Mouse (Mus musculus) MEL (cell line): Measurements from ENCODE around the gene Tubg1.
A peak's percentile ranks its signal among the peaks of the same experiment; 100 is the strongest.

Source experiments
- CTCF ChIP-seq, 3 experiments: IDR thresholded peaks in 2 of 3; conservative IDR thresholded peaks in 1 of 3; 2 replicates each; pipeline ENCODE4 v1.5.1; 2011 to 2012; ENCODE audit warnings: low read length in 3 of 3, low read depth in 2 of 3, mild to moderate bottlenecking in 2 of 3, improper control_type of control experiment in 1 of 3, inconsistent platforms in 1 of 3, mixed read lengths in 1 of 3, moderate library complexity in 1 of 3; ENCODE audit not compliant: control insufficient read depth in 1 of 3, insufficient read depth in 1 of 3, poor library complexity in 1 of 3, severe bottlenecking in 1 of 3
- ELF1 ChIP-seq: IDR thresholded peaks from 2 replicates; pipeline ENCODE4 v1.6.1; 2014; ENCODE audit warnings: low read depth, mild to moderate bottlenecking, inconsistent platforms, low read length, improper control_type of control experiment, moderate library complexity
- EP300 ChIP-seq, 2 experiments: IDR thresholded peaks; 2 replicates each; pipeline ENCODE4 v1.6.1; 2011; ENCODE audit warnings: improper control_type of control experiment in 2 of 2, low read length in 2 of 2, low read depth in 1 of 2, mild to moderate bottlenecking in 1 of 2
- GABPA ChIP-seq: IDR thresholded peaks from 2 replicates; pipeline ENCODE4 v1.6.1; 2012; ENCODE audit warnings: low read depth, mild to moderate bottlenecking, inconsistent platforms, low read length, improper control_type of control experiment, moderate library complexity
- MEF2A ChIP-seq: IDR thresholded peaks from 2 replicates; pipeline ENCODE4 v1.6.1; 2014; ENCODE audit warnings: low read depth, mild to moderate bottlenecking, inconsistent platforms, low read length, improper control_type of control experiment; ENCODE audit not compliant: poor library complexity, insufficient replicate concordance, severe bottlenecking; ENCODE audit errors: extremely low read depth
- MYB ChIP-seq: IDR thresholded peaks from 2 replicates; pipeline ENCODE4 v1.6.1; 2011; ENCODE audit warnings: mild to moderate bottlenecking, low read depth, low read length, improper control_type of control experiment
- MYC ChIP-seq: IDR thresholded peaks from 2 replicates; pipeline ENCODE4 v1.6.1; 2011; ENCODE audit warnings: low read depth, mild to moderate bottlenecking, low read length, improper control_type of control experiment, moderate library complexity
- POLR2A ChIP-seq, 2 experiments: IDR thresholded peaks; 2 replicates each; pipeline ENCODE4 v1.6.1; 2011 to 2012; ENCODE audit warnings: low read length in 2 of 2, mild to moderate bottlenecking in 2 of 2, control low read depth in 1 of 2, improper control_type of control experiment in 1 of 2, low read depth in 1 of 2, moderate library complexity in 1 of 2; ENCODE audit not compliant: control insufficient read depth in 1 of 2, insufficient read depth in 1 of 2, poor library complexity in 1 of 2
- USF1 ChIP-seq: IDR thresholded peaks from 2 replicates; pipeline ENCODE4 v1.6.1; 2014; ENCODE audit warnings: low read depth, mild to moderate bottlenecking, inconsistent platforms, low read length, improper control_type of control experiment, moderate library complexity
- ZC3H11A ChIP-seq: IDR thresholded peaks from 2 replicates; pipeline ENCODE4 v1.6.1; 2012; ENCODE audit warnings: low read depth, mild to moderate bottlenecking, inconsistent platforms, low read length, improper control_type of control experiment
- ZMIZ1 ChIP-seq: IDR thresholded peaks from 2 replicates; pipeline ENCODE4 v1.6.1; 2012; ENCODE audit warnings: low read depth, mild to moderate bottlenecking, inconsistent platforms, low read length, improper control_type of control experiment, moderate library complexity

- TF ChIP-seq POLR2A (IDR thresholded peaks at IDR 0.05; ENCODE audit: control insufficient read depth in 1 of 2, insufficient read depth in 1 of 2, low read depth in 1 of 2, low read length in 2 of 2, poor library complexity in 1 of 2) = peak; percentile 72 to 90
- TF ChIP-seq CTCF (IDR thresholded peaks at IDR 0.05 in 2 of 3, conservative IDR thresholded peaks at IDR 0.05 in 1 of 3; ENCODE audit: control insufficient read depth in 1 of 3, insufficient read depth in 1 of 3, low read depth in 2 of 3, low read length in 3 of 3, poor library complexity in 1 of 3, severe bottlenecking in 1 of 3) = no peak
- TF ChIP-seq MEF2A = no peak
- TF ChIP-seq EP300 (IDR thresholded peaks at IDR 0.05; ENCODE audit: low read depth in 1 of 2, low read length in 2 of 2) = no peak
- no peak for TF ChIP-seq GABPA
- TF ChIP-seq MYC = no peak; the same call in 1 of the 2 replicates
- TF ChIP-seq ZC3H11A = no peak
- TF ChIP-seq MYB = peak; percentile 77
- TF ChIP-seq ELF1 = peak; percentile 94
- peak; percentile 82 for TF ChIP-seq ZMIZ1
- peak; percentile 99 for TF ChIP-seq USF1
Measured at GRCm38 (mm10) chr11:101086756-101087681, 32.7 kb upstream of the Tubg1 start, which contains the start of gene Mlx.
